Mouse (Mus musculus): ENCODE data around the gene Zfp791. TPM values are rescaled to one million over a fixed set of nuclear protein-coding genes. Genes with fewer than 3 reads are reported as not detected.

Zfp791 gene
- polyA plus RNA-seq (2021; fragmentation: Nextera tagmentation), result 1.3 and 1.7 TPM in 2 replicates
- long read RNA-seq, experiment 1, partial matches to known transcripts, result 0 of 16 reads
- long read RNA-seq, experiment 1, other reads (novel, unspliced or antisense), result 12 of 16 reads
- long read RNA-seq, experiment 2, partial matches to known transcripts, result 1 of 6 reads
- long read RNA-seq, experiment 2, other reads (novel, unspliced or antisense), result 3 of 6 reads

GRCm38 (mm10) chr8:85122995-85123394, at the start of gene Zfp791:
Gene Zfp791 (minus strand): TSS chr8:85123095.

GRCm38 (mm10) chr8:85151624-85152023, 28.7 kb upstream of the Zfp791 start, which contains the start of gene Cks1brt:
Gene Cks1brt (plus strand): TSS chr8:85151924.

GRCm38 (mm10) chr8:85083108-85083813, 39.6 kb downstream of the Zfp791 start, which contains the start of gene Man2b1:
Gene Man2b1 (plus strand): TSS chr8:85083270.

GRCm38 (mm10) chr8:85081216-85081555, 41.7 kb downstream of the Zfp791 start, which contains the start of gene Wdr83:
Gene Wdr83 (minus strand): TSS chr8:85081306.

GRCm38 (mm10) chr8:85080532-85081215, 42.2 kb downstream of the Zfp791 start, which contains the start of gene Wdr83os:
Gene Wdr83os (plus strand): TSS chr8:85080740.

GRCm38 (mm10) chr8:85071514-85072281, 51.2 kb downstream of the Zfp791 start, which contains the start of gene Dhps:
Gene Dhps (plus strand): TSS chr8:85071757.

GRCm38 (mm10) chr8:85067982-85068381, 54.9 kb downstream of the Zfp791 start, which contains the start of gene Gm5741:
Gene Gm5741 (minus strand): TSS chr8:85067982.

GRCm38 (mm10) chr8:85059879-85060616, 62.8 kb downstream of the Zfp791 start, which contains the start of gene Fbxw9:
Gene Fbxw9 (plus strand): TSS chr8:85060055.

Other genes starting within 250 kb of the Zfp791 start
- gene Gcdh, start 229.2 kb downstream of the Zfp791 start, polyA plus RNA-seq (2021; fragmentation: Nextera tagmentation), result 19.7 and 26.0 TPM in 2 replicates
- gene Klf1, start 221.2 kb downstream of the Zfp791 start, polyA plus RNA-seq (2021; fragmentation: Nextera tagmentation), result 0.12 and 0.31 TPM in 2 replicates
- 4.7 and 4.8 TPM in 2 replicates for gene Dnase2a, start 214.5 kb downstream of the Zfp791 start, polyA plus RNA-seq (2021; fragmentation: Nextera tagmentation)
- 9.3 and 21.9 TPM in 2 replicates for gene Mast1, start 185.7 kb downstream of the Zfp791 start, polyA plus RNA-seq (2021; fragmentation: Nextera tagmentation)
- gene Rtbdn, start 176.1 kb downstream of the Zfp791 start, polyA plus RNA-seq (2021; fragmentation: Nextera tagmentation), result 0.22 and 0.26 TPM in 2 replicates
- not detected in 2 replicates for gene Gm49661, start 153.7 kb downstream of the Zfp791 start, polyA plus RNA-seq (2021; fragmentation: Nextera tagmentation)
- 606 and 755 TPM in 2 replicates for gene Prdx2, start 153.5 kb downstream of the Zfp791 start, polyA plus RNA-seq (2021; fragmentation: Nextera tagmentation)
- gene Rnaseh2a, start 153.3 kb downstream of the Zfp791 start, polyA plus RNA-seq (2021; fragmentation: Nextera tagmentation), result 49.5 and 54.5 TPM in 2 replicates
- 127 and 330 TPM in 2 replicates for gene Junb, start 144.4 kb downstream of the Zfp791 start, polyA plus RNA-seq (2021; fragmentation: Nextera tagmentation)
- gene Hook2, start 132.5 kb downstream of the Zfp791 start, polyA plus RNA-seq (2021; fragmentation: Nextera tagmentation), result 4.2 and 6.7 TPM in 2 replicates
- gene Best2, start 108.6 kb downstream of the Zfp791 start, polyA plus RNA-seq (2021; fragmentation: Nextera tagmentation), result not detected in 2 replicates
- gene Asna1, start 97.8 kb downstream of the Zfp791 start, polyA plus RNA-seq (2021; fragmentation: Nextera tagmentation), result 30.3 and 93.5 TPM in 2 replicates
- 31.7 and 158 TPM in 2 replicates for gene Trir, start 96.3 kb downstream of the Zfp791 start, polyA plus RNA-seq (2021; fragmentation: Nextera tagmentation)
- 25.2 and 34.4 TPM in 2 replicates for gene Tnpo2, start 86.2 kb downstream of the Zfp791 start, polyA plus RNA-seq (2021; fragmentation: Nextera tagmentation)
- gene Fbxw9, start 63.0 kb downstream of the Zfp791 start, polyA plus RNA-seq (2021; fragmentation: Nextera tagmentation), result 12.5 and 21.0 TPM in 2 replicates
- gene Gm5741, start 55.1 kb downstream of the Zfp791 start, polyA plus RNA-seq (2021; fragmentation: Nextera tagmentation), result not detected in 2 replicates
- gene Dhps, start 51.3 kb downstream of the Zfp791 start, polyA plus RNA-seq (2021; fragmentation: Nextera tagmentation), result 72.9 and 74.5 TPM in 2 replicates
- 114 and 122 TPM in 2 replicates for gene Wdr83os, start 42.4 kb downstream of the Zfp791 start, polyA plus RNA-seq (2021; fragmentation: Nextera tagmentation)
- 30.0 and 38.6 TPM in 2 replicates for gene Wdr83, start 41.8 kb downstream of the Zfp791 start, polyA plus RNA-seq (2021; fragmentation: Nextera tagmentation)
- gene Man2b1, start 39.8 kb downstream of the Zfp791 start, polyA plus RNA-seq (2021; fragmentation: Nextera tagmentation), result 13.9 and 19.1 TPM in 2 replicates
- not detected in 2 replicates for gene Cks1brt, start 28.8 kb upstream of the Zfp791 start, polyA plus RNA-seq (2021; fragmentation: Nextera tagmentation)
- not detected in 2 replicates for gene Olfr371, start 102.9 kb upstream of the Zfp791 start, polyA plus RNA-seq (2021; fragmentation: Nextera tagmentation)
- 44.4 and 46.6 TPM in 2 replicates for gene Orc6, start 176.5 kb upstream of the Zfp791 start, polyA plus RNA-seq (2021; fragmentation: Nextera tagmentation)
- 68.8 and 96.4 TPM in 2 replicates for gene Vps35, start 176.7 kb upstream of the Zfp791 start, polyA plus RNA-seq (2021; fragmentation: Nextera tagmentation)

All from left cerebral cortex, adult 6 months (tissue).